Mouse (Mus musculus): ENCODE measurements at regions not wholly inside any gene's neighbourhood (a gene's known extent, or its start where the extent isn't known, plus 50 kb on each side); places are given as distances from the start of the nearest gene placed in this dataset.

- TF ChIP-seq POLR2A (IDR thresholded peaks at IDR 0.05; ENCODE audit: low read depth, low read length) (no peak), CTCF (conservative IDR thresholded peaks at IDR 0.05; ENCODE audit: insufficient read depth, insufficient read length, low read depth, low read length) (no peak)
Observed at GRCm38 (mm10) chr12:27926730-27927129, 584.4 kb upstream of the Sox11 start.
